In the genomic region with DNA sequence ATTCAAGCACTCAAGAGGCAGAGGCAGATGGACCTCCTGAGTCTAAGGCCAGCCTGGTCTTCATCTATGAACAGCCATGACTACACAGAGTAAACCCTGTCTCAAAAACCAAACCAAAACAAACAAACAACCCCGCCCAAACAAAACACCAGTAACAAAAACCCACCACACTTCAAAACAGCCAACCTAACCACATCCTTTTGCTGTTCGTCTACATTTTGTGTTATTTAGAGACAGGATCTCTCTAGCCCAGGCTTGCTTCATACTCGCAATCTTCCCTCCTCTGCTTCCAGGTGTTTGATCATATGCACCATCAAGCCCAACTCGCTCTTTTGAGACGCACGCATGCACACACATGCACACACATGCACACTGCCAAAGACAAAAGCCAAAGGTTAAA, we compare ENCODE assay signal across 28 mouse cellular contexts. TPM values are rescaled to one million over a fixed set of nuclear protein-coding genes. Genes with fewer than 3 reads are reported as not detected.
DNase-seq lines count a peak whose midpoint lies in the region; TF ChIP-seq lines count a peak whose summit lies in the region.
"Had no signal": no experiment of that assay in that cellular context is flagged by ENCODE, and none has a peak within 500 bp of the region (broad histone marks: within the 10 kb centered on the region; RNA-seq: fewer than 3 reads in every experiment).

No protein-coding gene starts in this region.

- TF ChIP-seq POLR2A in olfactory bulb, adult 2 months (IDR thresholded peaks at IDR 0.05; ENCODE audit: insufficient read depth, low read depth, low read length), result no peak

- peak; percentile 6 for DNase-seq in urinary bladder, adult 18-20 months (ENCODE audit: low spot score in 2 of 2)
- DNase-seq in urinary bladder, adult 2 months (ENCODE audit: low spot score), result no peak
- DNase-seq in thymus, postnatal 25 days, result peak; percentile 33
- no peak for DNase-seq in embryo, embryonic 11 days
- no peak for DNase-seq in ovary, postnatal 36 days (ENCODE audit: low spot score)
- DNase-seq in embryo, embryonic 9.5 days (ENCODE audit: extremely low spot score), result no peak
- DNase-seq: adrenal gland, postnatal 14 days; cerebellum, adult 11-12 months; cerebellum, adult 9-11 months; gastrocnemius, postnatal 10 days; heart, postnatal 10 days; kidney, adult 18-20 months; kidney, postnatal 4 days; lung, adult 18-20 months; lung, postnatal 4 days; midbrain, embryonic 14.5 days; retina, postnatal 1 day; right cerebral cortex, postnatal 14 days had no signal

- no peak for TF ChIP-seq CTCF in olfactory bulb, adult 2 months (IDR thresholded peaks at IDR 0.05; ENCODE audit: insufficient read depth, low read depth, low read length)

- peaks cover 17% of the 10 kb centered on the region for H3K4me1 ChIP-seq in olfactory bulb, adult 2 months (ENCODE audit: control insufficient read depth, insufficient read depth, low read length)
- H3K4me1 ChIP-seq: liver, embryonic 12.5 days had no signal

- peak overlapping the region; percentile 51; the same call in 1 of the 2 replicates for H3K27ac ChIP-seq in olfactory bulb, adult 2 months (ENCODE audit: insufficient read depth, low read depth, low read length)
- H3K27ac ChIP-seq: embryonic facial prominence, embryonic 15.5 days; forebrain, embryonic 13.5 days; heart, embryonic 13.5 days; hindbrain, embryonic 10.5 days; hindbrain, embryonic 15.5 days; kidney, postnatal 0 days; limb, embryonic 13.5 days; liver, embryonic 12.5 days had no signal

- no peak overlapping the region for H3K4me3 ChIP-seq in olfactory bulb, adult 2 months (ENCODE audit: insufficient read depth, low read depth, low read length)
- H3K4me3 ChIP-seq: embryonic facial prominence, embryonic 15.5 days; forebrain, embryonic 13.5 days; heart, embryonic 13.5 days; hindbrain, embryonic 10.5 days; hindbrain, embryonic 15.5 days; limb, embryonic 13.5 days; liver, embryonic 12.5 days; megakaryocyte, embryonic 14.5 days had no signal

- WGBS in olfactory bulb, adult 2 months, result 88% methylated on average over 6 of the region's 6 CpGs

RNA-seq across cellular contexts. Expression of a gene that starts 51.8 kb away (rescaled TPM):
- 14.8 and 15.9 TPM in 2 replicates for polyA plus RNA-seq in urinary bladder, adult 2 months (2012; rRNA removed)
- polyA plus RNA-seq in olfactory bulb, adult 2 months (2012; ENCODE audit: insufficient read depth, insufficient read length, low replicate concordance, missing spikeins), result not detected in 2 replicates

Comparison
In these comparisons a context has a peak if more than half of its experiments do, and no peak if none do; other contexts are left out.
1. DNase-seq: peak in urinary bladder, adult 18-20 months (2 of 2) and thymus, postnatal 25 days (single experiment); none in urinary bladder, adult 2 months (single experiment), embryo, embryonic 11 days (single experiment), ovary, postnatal 36 days (single experiment) and embryo, embryonic 9.5 days (single experiment).